Mouse (Mus musculus): ENCODE results near the gene Elmod3.

Gene Elmod3

GRCm38 (mm10) chr6:72570644-72571397 lies 27.4 kb downstream of the Elmod3 start:
- no peak for DNase-seq (ENCODE audit: low spot score)

GRCm38 (mm10) chr6:72568736-72569135 lies 29.5 kb downstream of the Elmod3 start:
- DNase-seq (ENCODE audit: low spot score), result no peak

DNA sequence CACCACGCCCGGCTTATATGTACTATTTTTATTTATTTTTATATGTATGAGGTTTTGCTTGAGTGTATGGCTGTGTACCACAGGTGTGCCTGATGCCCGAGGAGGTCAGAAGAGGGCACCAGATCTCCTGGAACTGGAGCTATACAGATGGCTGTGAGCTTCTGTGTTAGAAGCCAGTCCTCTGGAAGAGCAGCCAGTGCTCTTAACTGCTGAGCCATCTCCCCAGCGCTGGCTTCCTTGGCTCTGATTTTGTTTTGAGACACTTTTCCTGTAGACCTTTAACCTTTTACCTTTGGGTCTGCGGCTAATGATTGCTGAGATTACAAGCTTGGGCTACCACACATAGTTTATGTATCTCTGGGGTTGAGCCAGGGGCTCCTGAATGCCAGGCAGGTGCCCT lies 30.7 kb downstream of the Elmod3 start:
- DNase-seq (ENCODE audit: low spot score), result no peak

GRCm38 (mm10) chr6:72566044-72566443 lies 32.2 kb downstream of the Elmod3 start:
- DNase-seq (ENCODE audit: low spot score), result peak; percentile 91

GRCm38 (mm10) chr6:72565506-72565905 lies 32.7 kb downstream of the Elmod3 start:
- no peak for DNase-seq (ENCODE audit: low spot score)

- DNase-seq (ENCODE audit: low spot score), result no peak
Observed at GRCm38 (mm10) chr6:72562894-72563293, 35.3 kb downstream of the Elmod3 start.

DNA sequence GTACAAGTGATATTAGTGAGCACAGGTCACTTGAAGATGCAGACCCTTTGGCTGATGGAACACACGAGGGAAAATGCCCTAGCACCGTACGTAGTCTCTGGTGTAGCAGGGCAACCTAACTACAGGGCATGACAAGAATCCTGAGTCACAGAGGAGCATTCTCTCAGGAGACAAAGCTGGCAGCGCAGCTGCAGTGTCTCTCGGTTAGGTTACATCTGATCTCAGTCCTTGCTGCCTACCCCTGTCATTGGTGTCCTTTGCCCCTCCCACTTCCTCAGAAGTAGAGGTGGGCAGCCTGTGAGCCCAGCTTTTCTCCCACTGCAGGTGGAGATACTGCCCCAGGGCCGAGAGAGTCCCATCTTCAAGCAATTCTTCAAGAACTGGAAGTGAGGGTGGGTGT lies 35.7 kb downstream of the Elmod3 start:
- no peak for DNase-seq (ENCODE audit: low spot score)

- no peak for DNase-seq (ENCODE audit: low spot score)
Observed at GRCm38 (mm10) chr6:72560801-72561200, 37.4 kb downstream of the Elmod3 start.

DNA sequence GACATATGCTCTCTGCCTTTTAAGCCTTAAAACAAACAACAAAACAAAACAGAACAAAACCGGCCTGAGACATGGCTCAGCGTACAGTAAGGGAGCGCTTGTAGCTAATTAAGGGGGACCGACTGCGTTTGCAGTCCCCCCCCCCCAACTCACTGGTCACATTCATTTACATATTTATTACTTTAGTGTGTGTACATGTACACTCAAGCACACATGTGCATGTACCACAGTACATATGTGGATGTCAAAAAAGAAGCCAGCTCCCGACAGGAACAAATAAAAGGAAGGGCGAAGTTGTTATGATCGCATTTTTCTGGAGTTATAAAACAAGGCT lies 45.2 kb downstream of the Elmod3 start:
- DNase-seq (ENCODE audit: low spot score), result no peak

GRCm38 (mm10) chr6:72552171-72553078 lies 45.8 kb downstream of the Elmod3 start:
- peak; percentile 87 for DNase-seq (ENCODE audit: low spot score)

GRCm38 (mm10) chr6:72550503-72551100 lies 47.6 kb downstream of the Elmod3 start:
- no peak for DNase-seq (ENCODE audit: low spot score)

DNA sequence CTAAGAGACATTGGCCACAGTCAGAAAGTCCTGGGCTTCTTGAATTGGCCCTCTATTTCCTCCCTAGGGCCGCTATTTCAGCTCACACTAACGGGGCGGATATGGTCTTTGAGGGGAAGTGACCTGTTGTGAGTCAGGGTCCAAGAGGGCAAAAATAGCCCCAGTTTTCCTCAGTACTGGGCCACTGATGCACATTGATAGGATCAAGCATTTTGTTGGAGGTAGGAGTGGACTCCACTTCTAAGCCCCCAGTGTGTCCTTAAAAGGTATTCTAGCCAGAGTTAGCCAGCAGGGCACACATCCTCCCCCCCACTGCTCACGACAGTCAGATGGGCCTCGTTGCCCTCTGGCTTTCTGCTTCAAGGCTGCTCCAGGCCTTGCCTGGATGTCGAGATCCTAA lies 48.2 kb downstream of the Elmod3 start:
- DNase-seq (ENCODE audit: low spot score), result no peak

DNA sequence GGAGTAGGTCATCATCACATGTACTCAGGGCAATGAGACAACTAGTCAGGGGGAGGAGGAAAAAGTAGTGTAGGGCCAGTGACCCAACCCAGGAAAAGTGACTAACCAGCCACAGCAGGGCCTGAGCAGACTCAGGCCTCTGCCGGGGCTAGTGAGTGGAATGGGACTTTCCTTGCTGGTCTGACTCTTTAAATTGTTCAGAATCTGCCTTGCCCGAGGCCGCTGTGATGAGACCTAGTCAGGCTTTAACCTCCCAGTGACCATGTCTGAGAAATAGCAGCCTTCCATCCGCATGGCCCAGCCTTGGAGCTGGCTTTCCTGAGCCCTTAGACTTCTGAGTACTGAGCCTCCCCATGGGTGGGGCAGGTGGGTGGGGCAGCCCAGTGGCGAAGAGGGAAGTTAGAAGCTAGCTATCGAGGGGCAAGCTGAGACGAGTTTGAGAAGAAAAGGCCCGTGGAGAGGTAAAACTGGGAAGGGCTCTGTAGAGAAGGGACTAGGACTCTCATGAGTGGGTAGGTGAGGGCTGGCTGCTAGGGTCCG lies 49.1 kb downstream of the Elmod3 start:
- no peak for DNase-seq (ENCODE audit: low spot score)

- no peak for DNase-seq (ENCODE audit: low spot score)
Observed at GRCm38 (mm10) chr6:72547862-72548261, 50.4 kb downstream of the Elmod3 start.

DNA sequence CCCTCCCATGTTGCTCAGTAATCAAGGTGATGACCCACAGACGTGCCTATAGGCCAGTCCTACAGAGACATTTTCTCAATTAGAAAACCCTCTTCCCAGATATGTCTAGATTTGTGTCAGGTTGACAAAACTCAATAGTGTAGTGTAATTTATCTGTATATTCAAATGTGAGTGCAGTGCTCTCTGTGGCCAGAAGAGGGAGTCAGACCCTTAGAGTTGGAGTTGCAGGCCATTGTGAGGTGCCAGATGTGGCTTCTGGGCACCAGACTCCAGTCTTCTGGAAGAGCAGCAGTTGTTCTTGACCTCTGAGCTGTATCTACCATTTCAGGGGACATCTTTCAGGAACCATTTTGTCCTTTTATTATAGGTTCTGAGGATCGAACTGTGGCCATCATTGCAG lies 51.1 kb downstream of the Elmod3 start:
- DNase-seq (ENCODE audit: low spot score), result no peak

- no peak for DNase-seq (ENCODE audit: low spot score)
Observed at GRCm38 (mm10) chr6:72545377-72545776, 52.8 kb downstream of the Elmod3 start.

GRCm38 (mm10) chr6:72544283-72544987 lies 53.8 kb downstream of the Elmod3 start, which contains the start of gene Capg:
Gene Capg, plus strand, starts transcription at chr6:72544391.
- no peak for DNase-seq (ENCODE audit: low spot score)

- no peak for DNase-seq (ENCODE audit: low spot score)
Observed at GRCm38 (mm10) chr6:72543265-72543850, 54.9 kb downstream of the Elmod3 start.

- peak; percentile 89 for DNase-seq (ENCODE audit: low spot score)
Observed at GRCm38 (mm10) chr6:72538562-72539031, 59.6 kb downstream of the Elmod3 start.

DNA sequence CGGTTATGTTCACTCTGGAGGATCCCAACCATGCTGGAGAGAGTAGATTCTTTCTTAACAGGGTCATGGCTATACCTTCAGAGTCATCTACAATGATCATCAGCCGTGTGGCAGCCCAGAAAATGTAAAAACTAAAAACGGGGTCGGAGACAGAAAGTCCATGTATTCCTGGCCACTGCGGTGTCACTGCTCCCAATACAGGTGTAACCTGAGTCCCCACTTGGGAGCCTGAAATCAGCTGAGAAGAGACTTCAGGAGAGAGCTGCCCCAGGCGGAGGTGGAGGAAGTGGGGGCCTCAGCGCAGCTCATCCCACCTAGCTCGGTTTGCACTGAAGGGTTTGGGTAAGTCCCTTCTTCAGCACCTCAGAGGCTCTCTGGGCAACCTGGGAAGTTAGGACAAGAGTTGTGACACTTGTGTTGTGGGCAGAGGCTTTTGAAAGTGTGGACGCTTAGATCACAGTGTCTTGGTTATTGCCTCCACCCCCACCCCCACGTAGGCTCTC lies 60.2 kb downstream of the Elmod3 start:
- DNase-seq (ENCODE audit: low spot score), result no peak

DNA sequence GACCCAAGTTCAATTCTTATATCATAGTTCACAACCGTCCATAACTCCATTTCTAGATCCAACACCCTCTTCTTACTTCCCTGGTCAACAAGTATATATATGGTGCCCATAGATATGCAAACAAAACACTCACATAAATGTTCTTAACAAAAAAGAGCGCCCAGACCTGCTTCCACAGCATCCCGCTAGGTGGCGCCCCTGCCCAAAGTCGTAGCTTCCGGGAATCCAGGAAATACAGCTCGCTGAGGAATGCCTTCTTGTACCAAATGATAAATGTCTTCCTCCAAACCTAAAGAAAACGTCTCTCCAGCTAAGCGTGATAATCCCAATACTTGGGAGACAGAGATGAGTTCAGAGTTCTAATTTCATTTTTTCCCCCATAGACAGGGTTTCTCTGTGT lies 63.0 kb downstream of the Elmod3 start:
- peak; percentile 83 for DNase-seq (ENCODE audit: low spot score)

Measured in embryo, embryonic 10 days (tissue).